Mouse (Mus musculus) mouse embryonic stem cell (cell line): ENCODE data around the gene Peli3.

Experiments used
- in situ Hi-C, 2 experiments: fragments of 300-500 bp; cut with MboI; formaldehyde crosslinking; loops; 1 replicate in 1 of 2; 3 replicates in 1 of 2; pipeline ENCODE4 v1.14.3; 2019 to 2020; ENCODE audit warnings: low sequenced_read_pairs in 2 of 2, low pct_unique_long_range_greater_than_20kb in 1 of 2, mixed read lengths in 1 of 2; ENCODE audit not compliant: unreplicated experiment in 1 of 2

The Peli3 gene

DNA sequence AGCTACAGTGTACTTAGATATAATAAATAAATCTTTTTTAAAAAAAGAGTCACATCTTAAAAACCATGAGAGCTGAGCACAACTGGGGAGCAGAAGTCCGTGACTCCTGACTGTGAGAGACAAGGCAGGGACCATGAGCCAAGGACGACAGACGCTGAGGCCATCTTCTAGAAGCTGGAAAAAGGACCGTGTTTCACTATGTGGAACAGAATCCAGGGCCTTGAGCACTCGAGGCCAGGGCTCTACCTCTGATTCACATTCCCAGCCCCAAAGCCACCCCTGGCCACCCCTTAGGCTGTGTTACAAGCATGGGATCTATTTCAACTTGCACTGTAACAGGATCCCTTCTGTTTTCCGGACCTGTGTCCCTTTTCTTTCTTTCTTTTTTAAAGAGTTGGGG, 23.3 kb downstream of the Peli3 start:
- in situ Hi-C loops: no loop called here

DNA sequence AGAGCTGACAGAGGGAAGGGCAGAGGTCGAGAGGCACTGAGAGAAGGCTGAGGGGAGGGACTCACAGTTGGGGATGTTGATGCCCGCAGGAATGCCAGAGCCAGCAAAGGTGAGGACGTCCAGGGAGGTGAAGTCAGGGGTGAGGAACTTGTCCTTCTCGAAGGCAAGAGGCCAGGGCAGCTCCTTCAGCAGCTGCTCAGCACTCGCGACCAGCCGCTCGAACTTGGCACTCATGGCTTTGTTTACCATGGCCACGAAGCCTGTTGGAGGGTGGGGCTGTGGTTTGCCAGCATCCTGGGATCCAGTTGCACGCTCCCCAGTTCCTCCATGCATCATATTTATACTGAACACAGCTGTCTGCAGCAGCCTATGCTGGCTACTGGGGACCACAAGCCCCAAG, 26.1 kb downstream of the Peli3 start:
- in situ Hi-C loops: no loop called here

DNA sequence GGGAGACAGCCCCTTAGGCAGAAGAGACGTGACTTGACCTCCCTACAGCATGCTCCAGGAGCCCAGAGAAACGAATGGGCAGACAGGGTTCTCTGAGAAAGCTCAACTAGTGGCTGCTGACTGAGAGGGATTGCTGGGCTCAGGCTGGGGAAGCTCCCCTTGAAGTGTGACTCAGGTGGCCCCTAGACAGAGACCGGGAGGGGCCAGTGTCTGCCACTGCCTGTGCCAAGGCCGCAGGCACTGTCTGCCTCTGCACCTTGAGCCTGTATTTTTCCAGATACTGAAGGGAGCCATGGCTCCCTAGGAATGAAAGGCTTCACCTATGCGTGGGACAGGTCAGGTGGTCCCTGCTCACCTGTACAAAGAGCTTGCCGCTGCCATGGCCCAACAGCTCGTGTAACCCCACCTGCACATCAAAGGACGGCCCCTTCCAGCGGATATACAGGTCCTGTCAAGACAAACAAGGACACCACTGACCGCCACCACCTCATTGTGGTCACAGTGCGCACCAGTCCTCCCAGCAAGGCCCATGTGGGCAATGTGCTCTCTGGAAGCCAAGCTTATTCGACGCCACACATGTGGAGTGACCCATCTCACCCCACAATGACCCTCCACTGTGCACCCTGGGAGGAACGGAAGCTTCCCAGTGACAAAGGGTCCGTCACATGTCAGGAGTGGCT, 26.9 kb downstream of the Peli3 start:
- in situ Hi-C loops: no loop called here

DNA sequence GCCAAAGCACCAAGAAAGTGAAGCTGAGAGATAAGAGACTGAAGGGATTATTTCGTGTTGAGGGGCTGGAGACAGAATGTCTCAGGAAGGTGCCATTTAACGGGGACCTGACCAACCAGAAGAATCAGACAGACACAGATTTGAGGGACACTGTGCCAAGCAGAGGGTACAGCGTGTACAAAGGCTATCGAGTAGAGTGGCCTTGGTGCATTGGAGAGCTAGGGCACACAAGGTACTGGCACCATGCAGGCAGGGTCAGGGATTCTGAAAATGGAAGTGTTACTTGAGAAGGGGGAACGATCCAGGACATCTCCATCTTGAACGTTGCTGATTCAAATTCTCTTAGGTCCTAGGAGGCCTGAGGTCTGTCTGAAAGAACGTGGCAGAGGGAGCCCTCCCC, 33.6 kb downstream of the Peli3 start:
- in situ Hi-C loops: no loop called here

DNA sequence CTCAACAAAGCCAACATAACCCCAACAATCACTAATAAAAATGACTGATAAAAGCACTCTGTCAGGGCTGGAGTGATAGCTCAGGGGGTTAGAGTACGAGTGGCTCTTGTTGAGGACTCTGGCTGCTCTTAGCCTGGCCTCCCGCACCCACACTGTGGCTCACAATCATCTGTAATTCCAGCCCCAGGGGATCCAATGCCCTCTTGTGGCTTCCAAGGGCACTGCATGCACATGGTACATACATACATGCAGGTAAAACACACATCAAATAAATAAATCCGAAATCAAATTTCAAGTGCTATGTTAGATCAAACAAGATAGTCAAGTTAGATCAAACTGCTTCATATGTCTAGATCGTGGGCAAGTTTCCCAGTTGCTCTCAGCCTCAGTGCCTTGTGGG, 34.8 kb downstream of the Peli3 start:
- in situ Hi-C loops: no loop called here

DNA sequence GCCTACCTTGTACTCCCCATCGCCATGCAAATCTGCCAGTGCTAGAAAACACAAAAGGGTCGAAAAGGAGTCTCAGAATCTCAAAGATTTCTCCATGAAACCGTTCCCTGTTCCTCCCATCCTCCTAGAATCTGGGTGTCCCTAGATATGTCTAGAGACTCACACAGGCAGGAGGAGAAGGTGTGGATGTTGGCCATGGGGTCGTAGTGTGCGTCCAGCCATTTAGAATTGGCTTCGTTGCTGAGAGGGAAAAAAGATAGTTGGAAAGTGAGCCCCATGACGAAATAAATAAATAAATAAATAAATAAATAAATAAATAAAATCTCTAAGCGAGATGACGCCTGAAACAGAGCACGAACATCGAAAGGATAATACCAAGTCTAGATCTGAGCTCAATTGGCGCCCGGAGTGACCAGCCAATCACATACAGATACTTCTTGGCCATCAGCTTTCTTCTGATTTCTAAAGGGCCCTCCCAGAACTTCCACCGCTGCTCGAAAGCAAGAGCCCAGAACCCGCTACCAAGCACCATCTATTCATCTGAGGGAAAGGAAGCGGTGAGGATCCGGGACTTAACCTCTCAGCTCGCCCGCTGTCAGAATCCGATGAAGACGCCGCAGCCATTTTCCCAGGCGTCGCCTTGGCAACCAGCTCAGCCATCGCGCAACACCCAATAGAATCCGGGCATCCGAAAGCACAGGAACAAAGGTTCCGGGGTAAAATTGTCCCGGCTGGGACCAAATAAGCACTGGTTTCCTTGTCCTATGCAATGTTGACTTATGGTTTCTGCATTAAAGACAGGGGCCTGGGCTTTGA, 36.7 kb downstream of the Peli3 start, which contains the start of gene Bbs1:
Gene Bbs1 (minus strand): TSS at position 650 of the 816 bp plus-strand sequence.
- in situ Hi-C loops: no loop called here

DNA sequence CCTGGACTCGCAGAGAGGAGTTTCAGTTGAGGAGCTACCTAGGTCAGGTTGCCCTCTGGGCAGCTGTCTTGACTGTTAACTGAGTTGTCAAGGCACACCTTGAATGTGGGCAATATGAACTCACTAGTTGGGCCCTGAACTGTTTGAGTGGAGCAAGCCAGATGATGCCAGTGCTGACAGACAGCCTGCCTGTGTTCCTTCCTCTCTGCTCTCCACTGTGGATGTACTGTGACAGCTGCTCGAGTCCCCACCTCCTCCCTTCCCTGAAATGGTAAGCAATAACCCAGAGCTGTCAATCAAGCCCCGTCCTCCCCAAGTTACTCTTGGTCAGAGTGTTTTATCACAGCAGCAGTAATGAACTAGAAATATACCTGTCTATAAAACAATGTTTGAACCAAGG, 43.0 kb downstream of the Peli3 start:
- in situ Hi-C loops: no loop called here

DNA sequence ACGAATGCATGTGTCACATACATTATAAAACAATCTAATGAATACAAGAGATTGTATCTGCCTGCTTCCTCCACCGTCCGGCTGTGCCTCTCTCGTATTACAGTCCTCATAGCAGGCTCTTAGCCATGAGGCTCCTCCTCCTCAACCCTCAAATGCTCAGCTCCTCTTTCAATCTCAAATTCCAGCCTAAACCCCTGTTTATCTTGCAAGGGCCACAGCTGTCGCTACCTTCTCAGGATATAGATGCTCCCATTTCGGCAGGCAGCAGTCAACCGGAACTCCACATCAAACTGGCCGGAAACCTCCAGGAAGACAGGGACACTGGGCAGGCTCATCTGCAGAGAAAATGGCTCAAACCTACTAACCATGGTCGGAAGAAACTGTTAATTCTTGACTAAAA, 44.0 kb downstream of the Peli3 start:
- in situ Hi-C loops: no loop called here

DNA sequence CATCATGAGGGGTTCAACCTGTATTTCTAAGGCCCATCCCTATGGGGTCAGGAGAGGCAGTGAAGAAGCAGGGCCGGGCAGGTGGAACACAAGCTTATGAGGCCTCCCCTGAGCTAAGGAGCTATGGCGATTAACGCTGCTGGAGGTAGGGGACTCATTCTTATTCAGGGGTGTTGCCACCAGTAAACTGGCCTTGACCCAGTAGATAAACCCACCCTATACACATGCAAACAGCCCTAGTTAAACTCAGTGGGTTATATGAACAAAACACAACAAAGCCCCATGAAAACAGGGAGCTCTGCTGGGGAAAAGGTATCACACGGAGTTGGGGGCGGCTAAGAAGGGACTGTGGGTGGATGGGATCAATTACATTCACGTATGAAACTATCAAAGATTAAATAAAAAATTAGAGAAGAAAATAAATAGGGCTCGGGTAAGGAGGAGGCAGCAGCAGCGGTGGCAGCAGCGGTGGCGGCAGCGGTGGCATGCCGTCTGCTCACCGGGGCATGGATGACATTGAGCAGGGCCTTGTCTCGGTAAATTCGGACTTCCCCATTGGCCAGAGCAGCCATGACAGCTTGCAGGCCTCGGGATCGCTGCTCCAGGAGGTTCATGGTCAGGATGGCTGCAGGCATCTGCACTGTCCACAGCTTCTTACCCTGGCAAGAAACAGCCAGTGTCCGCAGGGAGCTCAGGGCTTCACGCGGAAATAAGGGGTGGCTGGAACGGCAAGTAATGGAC, 46.0 kb downstream of the Peli3 start:
- in situ Hi-C loops: no loop called here

DNA sequence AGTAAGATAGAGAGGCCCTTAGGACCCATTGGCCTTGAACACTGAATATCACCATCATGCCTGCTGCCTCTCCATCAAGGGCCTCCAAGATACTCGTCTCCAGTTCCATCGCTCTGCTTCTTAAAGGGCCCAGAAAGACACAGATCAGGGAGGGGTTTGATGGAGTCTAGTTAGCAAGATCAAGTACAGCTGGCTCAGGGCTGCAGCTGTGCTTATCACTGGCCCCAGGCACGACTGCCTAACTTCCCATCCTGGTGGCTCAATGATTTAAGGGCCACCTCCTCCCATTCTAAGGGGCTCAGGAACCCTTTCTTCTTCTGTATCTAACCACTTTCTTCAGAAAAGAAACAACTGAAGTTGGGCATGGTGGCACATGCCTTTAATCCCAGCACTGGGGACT, 51.1 kb downstream of the Peli3 start:
- in situ Hi-C loops: no loop called here

DNA sequence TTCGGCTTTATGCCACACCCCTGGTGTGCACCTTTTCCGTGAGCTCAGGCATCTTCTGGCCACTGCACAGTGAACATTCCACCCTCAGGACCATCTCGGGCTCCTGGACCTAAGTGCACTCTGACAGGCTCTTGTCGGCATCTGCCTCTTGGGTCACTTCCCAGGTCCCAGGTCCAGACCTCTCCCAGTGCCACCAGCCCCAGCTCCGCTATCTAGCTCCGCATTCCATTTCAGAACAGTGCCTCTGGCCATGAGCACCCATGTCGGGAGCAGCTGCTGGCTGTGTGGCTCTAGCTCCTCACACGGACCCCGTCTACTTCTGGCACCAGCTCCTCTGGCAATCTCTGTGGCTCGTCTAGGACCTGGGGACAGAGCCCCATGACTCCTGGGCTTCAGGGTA, 53.1 kb downstream of the Peli3 start:
- in situ Hi-C loops: no loop called here

DNA sequence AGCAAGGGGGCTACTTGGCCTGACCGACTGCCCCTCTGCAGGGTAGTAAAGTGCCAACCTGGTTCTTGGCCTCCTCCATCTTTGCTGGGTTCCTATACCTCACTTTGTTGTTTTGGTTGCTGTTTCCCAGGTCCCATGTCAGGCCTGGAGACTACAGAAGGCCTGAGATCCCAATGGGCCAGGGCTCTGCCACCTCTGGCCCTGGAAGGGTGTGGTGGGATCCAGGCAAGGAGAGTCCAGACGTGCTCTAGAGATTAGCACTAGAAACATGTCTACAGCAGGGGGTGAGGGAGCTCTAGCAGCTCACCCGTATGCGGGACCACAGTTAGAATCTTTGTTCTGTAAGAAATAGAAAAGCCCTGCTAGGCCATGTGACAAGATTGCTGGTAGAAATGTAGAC, 59.0 kb downstream of the Peli3 start:
- in situ Hi-C loops: no loop called here
